Mouse (Mus musculus): ENCODE data around the gene Ulk2. TPM values are rescaled to one million over a fixed set of nuclear protein-coding genes. Genes with fewer than 3 reads are reported as not detected.

The Ulk2 gene
- polyA plus RNA-seq, 1 experiment from 2014 or later: 11.2 TPM

Other genes starting within 250 kb of the Ulk2 start
- 10.5 and 11.2 TPM in 2 replicates for gene Grap, start 201.8 kb downstream of the Ulk2 start, polyA plus RNA-seq (2015; fragmentation: Nextera tagmentation; extraction: Ambion mirVana)
- 1.5 and 1.6 TPM in 2 replicates for gene Fam83g, start 171.0 kb downstream of the Ulk2 start, polyA plus RNA-seq (2015; fragmentation: Nextera tagmentation; extraction: Ambion mirVana)
- 0.07 TPM in 1 of 2 replicates, not detected in the other for gene Slc5a10, start 134.2 kb downstream of the Ulk2 start, polyA plus RNA-seq (2015; fragmentation: Nextera tagmentation; extraction: Ambion mirVana)
- 17.0 and 19.0 TPM in 2 replicates for gene Prpsap2, start 93.0 kb downstream of the Ulk2 start, polyA plus RNA-seq (2015; fragmentation: Nextera tagmentation; extraction: Ambion mirVana)
- 11.9 and 12.4 TPM in 2 replicates for gene Akap10, start 75.2 kb upstream of the Ulk2 start, polyA plus RNA-seq (2015; fragmentation: Nextera tagmentation; extraction: Ambion mirVana)
- 12.2 and 13.1 TPM in 2 replicates for gene Specc1, start 101.7 kb upstream of the Ulk2 start, polyA plus RNA-seq (2015; fragmentation: Nextera tagmentation; extraction: Ambion mirVana)

Measured in heart, embryonic 13.5 days (tissue).